Mouse (Mus musculus) limb, embryonic 14.5 days (tissue): ENCODE measurements around the gene Wdr75. TPM values are rescaled to one million over a fixed set of nuclear protein-coding genes. Genes with fewer than 3 reads are reported as not detected.

Experiments used
- ATAC-seq: fragments of 200-750 bp; cut with Nextera tagmentation; 2 replicates; pipeline ENCODE4 v1.8.0; 2017; ENCODE audit warnings: low read depth, moderate number of reproducible peaks, moderate TSS enrichment; ENCODE audit not compliant: low FRiP score
- DNase-seq: peaks from one replicate; pipeline ENCODE4 v3.0.0-alpha.2; 2015; ENCODE audit warnings: low spot score
- H3K27ac ChIP-seq: fragments of 300-500 bp; sonication (generic); replicated peaks from 2 replicates; pipeline ENCODE4 v1.5.1; 2014; ENCODE audit warnings: low read depth, mild to moderate bottlenecking, low read length, moderate library complexity, mixed read lengths
- H3K27me3 ChIP-seq: fragments of 300-500 bp; sonication (generic); 2 replicates; pipeline ENCODE4 v1.6.1; 2014; ENCODE audit warnings: low read length, mixed read lengths; ENCODE audit not compliant: control insufficient read depth, insufficient read depth
- H3K36me3 ChIP-seq: fragments of 300-500 bp; sonication (generic); 2 replicates; pipeline ENCODE4 v1.6.1; 2014; ENCODE audit warnings: mild to moderate bottlenecking, low read length, moderate library complexity, mixed read lengths; ENCODE audit not compliant: control insufficient read depth, insufficient read depth
- H3K4me1 ChIP-seq: fragments of 300-500 bp; sonication (generic); 2 replicates; pipeline ENCODE4 v1.6.1; 2014; ENCODE audit warnings: antibody characterized with exemption, low read length, mixed read lengths; ENCODE audit not compliant: control insufficient read depth, insufficient read depth
- H3K4me2 ChIP-seq: fragments of 300-500 bp; sonication (generic); replicated peaks from 2 replicates; pipeline ENCODE4 v1.6.1; 2014; ENCODE audit warnings: low read depth, mild to moderate bottlenecking, low read length, moderate library complexity; ENCODE audit not compliant: severe bottlenecking
- H3K4me3 ChIP-seq: fragments of 300-500 bp; sonication (generic); replicated peaks from 2 replicates; pipeline ENCODE4 v1.5.1; 2014; ENCODE audit warnings: low read length
- H3K9ac ChIP-seq: fragments of 300-500 bp; sonication (generic); 2 replicates; pipeline ENCODE4 v1.6.1; 2014; ENCODE audit warnings: mild to moderate bottlenecking, low read depth, low read length, moderate library complexity; ENCODE audit not compliant: severe bottlenecking
- H3K9me3 ChIP-seq: fragments of 300-500 bp; sonication (generic); 2 replicates; pipeline ENCODE4 v1.6.1; 2016; ENCODE audit warnings: low read length; ENCODE audit not compliant: control insufficient read depth
- POLR2A ChIP-seq: fragments of 200-500 bp; IDR thresholded peaks from 2 replicates; pipeline ENCODE4 v1.8.0; 2012; ENCODE audit warnings: inconsistent platforms, mild to moderate bottlenecking, moderate library complexity, borderline replicate concordance; ENCODE audit not compliant: insufficient read depth, insufficient read length; ENCODE audit errors: extremely low read depth
- WGBS: fragments of 180-500 bp; shearing (Covaris S2); extraction: QIAGEN DNeasy Blood & Tissue Kit; methylation state at CpG from one replicate; pipeline ENCODE4 v1.1.7; 2014; 5-methylcytosine and 5-hydroxymethylcytosine counted together
- polyA plus RNA-seq, 2 experiments: library from polyadenylated mRNA; depleted of rRNA in 1 of 2; stranded (reverse) in 1 of 2; unstranded in 1 of 2; fragments of >200 nt; fragmentation: Nextera tagmentation in 1 of 2; extraction: Ambion mirVana in 1 of 2; gene quantifications; 2 replicates each; pipeline versions ENCODE4 v1.2.1 to v1.2.3; 2012 to 2014

The Wdr75 gene
- polyA plus RNA-seq, 2 experiments, result 64.1 to 69.1 TPM

DNA sequence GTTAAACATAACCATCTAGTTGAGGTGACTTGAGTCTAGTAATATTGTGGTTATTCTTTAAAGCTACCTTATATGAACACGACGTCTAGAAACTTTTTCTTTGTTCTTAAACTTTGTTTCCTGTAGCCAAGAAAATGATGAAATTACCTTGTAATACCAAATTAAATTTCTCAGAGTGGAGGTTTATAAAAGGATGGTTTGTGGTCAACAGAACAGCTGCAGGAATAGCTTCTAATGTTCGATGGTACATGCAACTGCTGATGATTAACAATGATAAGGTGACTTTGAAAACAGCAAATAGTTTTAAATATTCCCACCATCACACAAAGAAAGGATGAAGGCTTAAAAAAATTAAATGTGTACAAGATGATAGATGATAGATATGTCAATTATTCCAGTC, 30.7 kb downstream of the Wdr75 start:
- no peak for TF ChIP-seq POLR2A
- H3K27me3 ChIP-seq, result no peaks in the 10 kb centered on the region
- ATAC-seq (no peak), DNase-seq (no peak)
- H3K9ac ChIP-seq, result no peak overlapping the region
- H3K4me1 ChIP-seq, result no peaks in the 10 kb centered on the region
- H3K36me3 ChIP-seq, result peaks cover 42% of the 10 kb centered on the region
- no peak overlapping the region for H3K4me2 ChIP-seq
- no peak overlapping the region for H3K27ac ChIP-seq
- 90% methylated on average over 3 of the region's 3 CpGs for WGBS
- no peaks in the 10 kb centered on the region for H3K9me3 ChIP-seq
- no peak overlapping the region for H3K4me3 ChIP-seq

DNA sequence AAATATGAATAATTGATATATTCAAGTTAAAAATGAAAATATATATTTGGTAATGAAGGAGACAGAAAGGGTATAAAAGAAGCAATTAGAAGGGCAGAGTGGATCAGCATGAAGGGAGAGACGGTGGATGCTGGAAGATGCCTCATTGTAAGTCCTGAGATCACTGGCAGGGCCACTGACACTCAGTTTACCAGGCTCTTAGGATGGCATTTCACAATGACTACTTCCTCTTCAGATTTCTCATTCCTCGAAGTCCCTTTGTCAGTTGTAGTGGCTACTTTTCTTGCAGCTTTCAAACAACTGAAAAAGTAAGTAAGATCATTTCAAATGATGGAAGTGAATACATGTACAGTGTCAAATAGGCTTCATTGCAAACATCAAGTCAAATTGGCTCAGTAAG, 31.2 kb downstream of the Wdr75 start:
- Histone ChIP-seq H3K4me1 (no peaks in the 10 kb centered on the region), H3K9ac (no peak overlapping the region), H3K36me3 (peaks cover 36% of the 10 kb centered on the region), H3K4me2 (no peak overlapping the region), H3K27me3 (no peaks in the 10 kb centered on the region), H3K27ac (no peak overlapping the region), H3K4me3 (no peak overlapping the region), H3K9me3 (no peaks in the 10 kb centered on the region)
- no peak for DNase-seq
- WGBS, result 88% methylated on average over 2 of the region's 2 CpGs
- ATAC-seq, result no peak
- TF ChIP-seq POLR2A, result no peak

DNA sequence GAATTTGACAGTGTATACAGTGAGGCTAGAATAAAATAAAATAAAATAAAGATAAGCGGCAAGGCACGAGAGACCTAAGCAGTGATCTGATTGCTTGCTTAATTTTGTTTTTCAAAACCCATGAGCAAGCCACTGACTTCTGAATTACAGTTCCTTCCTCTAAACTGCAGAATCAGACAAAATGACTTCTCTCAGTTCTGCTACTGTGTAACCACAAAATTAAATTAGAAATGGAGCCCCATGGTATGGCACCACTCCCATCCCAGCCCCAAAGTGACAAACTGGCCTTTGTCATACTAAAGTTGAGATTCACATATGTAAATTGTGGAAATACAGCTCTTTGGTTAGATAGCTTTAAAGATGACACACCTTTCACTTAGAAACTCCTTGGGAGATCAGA, 31.8 kb downstream of the Wdr75 start:
- ATAC-seq (no peak), DNase-seq (no peak)
- Histone ChIP-seq H3K9ac (no peak overlapping the region), H3K4me1 (no peaks in the 10 kb centered on the region), H3K36me3 (peaks cover 32% of the 10 kb centered on the region), H3K9me3 (no peaks in the 10 kb centered on the region), H3K4me3 (no peak overlapping the region), H3K4me2 (no peak overlapping the region), H3K27me3 (no peaks in the 10 kb centered on the region), H3K27ac (no peak overlapping the region)
- no peak for TF ChIP-seq POLR2A
- 96% methylated on average over 2 of the region's 2 CpGs for WGBS

DNA sequence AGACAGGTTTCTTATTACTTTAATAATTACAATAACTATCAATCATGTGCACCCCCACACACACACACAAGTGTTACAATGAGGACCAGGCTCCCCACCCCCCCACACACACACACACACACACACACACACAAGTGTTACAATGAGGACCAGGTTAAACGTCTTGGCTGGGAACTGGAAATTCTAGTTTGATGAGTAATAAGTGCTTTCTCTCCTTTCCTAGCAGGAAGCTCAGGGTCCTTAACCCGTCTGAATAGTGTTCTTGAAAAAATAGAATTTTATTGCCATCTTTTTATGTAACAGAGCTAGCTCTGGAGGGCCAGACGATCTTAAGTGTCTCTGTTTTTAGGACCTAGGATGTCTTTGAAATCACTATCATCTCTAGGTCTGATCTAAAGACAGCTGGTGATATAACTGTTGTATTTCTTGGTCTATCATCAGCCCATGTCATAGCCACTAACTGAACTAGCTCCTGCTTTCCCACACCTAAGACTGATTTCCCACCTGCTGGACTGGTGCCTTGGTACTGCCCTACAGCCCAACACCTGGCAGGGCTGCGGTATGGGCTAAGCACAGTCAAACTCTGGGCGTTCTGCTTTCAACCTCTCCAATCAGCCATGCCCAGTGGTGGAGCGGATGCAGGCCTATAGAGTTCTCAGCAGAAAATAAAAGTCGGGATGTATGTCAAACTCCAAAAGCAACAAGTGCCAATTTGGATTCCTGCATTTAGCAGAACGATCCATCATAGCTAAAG, 35.7 kb downstream of the Wdr75 start:
- no peak overlapping the region for H3K9ac ChIP-seq
- ATAC-seq (no peak), DNase-seq (no peak)
- 80% methylated on average over 8 of the region's 8 CpGs for WGBS
- TF ChIP-seq POLR2A, result no peak
- H3K27ac ChIP-seq, result no peak overlapping the region
- H3K9me3 ChIP-seq, result no peaks in the 10 kb centered on the region
- H3K4me2 ChIP-seq, result no peak overlapping the region
- no peaks in the 10 kb centered on the region for H3K27me3 ChIP-seq
- no peaks in the 10 kb centered on the region for H3K36me3 ChIP-seq
- H3K4me1 ChIP-seq, result no peaks in the 10 kb centered on the region
- H3K4me3 ChIP-seq, result no peak overlapping the region

DNA sequence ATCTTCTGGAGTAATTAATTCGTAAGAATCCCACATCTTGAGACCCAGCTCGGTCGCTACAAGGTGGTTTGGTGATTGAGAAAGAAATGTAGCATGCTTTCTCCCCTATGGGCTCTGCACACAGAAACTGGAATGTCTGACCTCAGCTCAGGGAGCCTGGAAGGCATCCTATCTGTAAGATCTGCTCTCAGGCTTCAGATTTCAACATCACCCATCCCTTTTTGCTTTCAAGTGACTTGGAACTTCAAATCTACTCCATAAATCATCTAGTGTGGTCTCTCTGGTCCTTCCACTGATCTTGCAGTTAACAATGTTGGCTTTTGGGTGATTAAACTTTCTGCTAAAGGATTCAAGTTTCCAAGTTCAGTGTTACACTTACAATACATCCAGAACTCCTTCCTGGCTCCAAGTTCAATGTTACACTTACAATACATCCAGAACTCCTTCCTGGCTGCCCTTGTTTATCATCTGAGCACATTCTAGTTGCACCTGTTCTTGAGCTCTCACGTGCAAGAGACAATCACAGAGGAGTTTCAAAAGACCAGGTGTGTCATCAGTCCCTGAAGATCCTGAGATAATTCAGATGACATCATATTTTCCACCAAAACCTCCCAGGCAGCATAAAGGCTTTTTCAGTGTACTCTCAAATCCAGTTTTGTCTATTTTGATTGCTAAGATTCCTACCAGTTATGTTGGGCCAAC, 40.5 kb downstream of the Wdr75 start:
- H3K36me3 ChIP-seq, result no peaks in the 10 kb centered on the region
- no peak overlapping the region for H3K4me2 ChIP-seq
- no peak overlapping the region for H3K9ac ChIP-seq
- no peak overlapping the region for H3K27ac ChIP-seq
- H3K9me3 ChIP-seq, result no peaks in the 10 kb centered on the region
- no peak for TF ChIP-seq POLR2A
- ATAC-seq (no peak), DNase-seq (peak; percentile 34)
- H3K27me3 ChIP-seq, result no peaks in the 10 kb centered on the region
- H3K4me3 ChIP-seq, result no peak overlapping the region
- WGBS, result 68% methylated on average over 4 of the region's 4 CpGs
- H3K4me1 ChIP-seq, result no peaks in the 10 kb centered on the region
